Mouse (Mus musculus) forebrain, embryonic 12.5 days (tissue): ENCODE measurements around the gene Tbc1d22a. TPM values are rescaled to one million over a fixed set of nuclear protein-coding genes. Genes with fewer than 3 reads are reported as not detected.
"Not testable (repeated sequence)": the region's sequence is repeated elsewhere in the genome, so short reads cannot be mapped to it uniquely, and the experiment has no call there.

Experiments
- ATAC-seq: fragments of 200-750 bp; cut with Nextera tagmentation; 2 replicates; pipeline ENCODE4 v1.8.0; 2017; ENCODE audit warnings: moderate TSS enrichment; ENCODE audit not compliant: low FRiP score
- H3K27ac ChIP-seq: fragments of 300-500 bp; sonication (generic); 2 replicates; pipeline ENCODE4 v1.5.1; 2016; ENCODE audit warnings: mild to moderate bottlenecking
- H3K27me3 ChIP-seq: fragments of 300-500 bp; sonication (generic); 2 replicates; pipeline ENCODE4 v1.6.1; 2016; ENCODE audit warnings: mild to moderate bottlenecking
- H3K36me3 ChIP-seq: fragments of 300-500 bp; sonication (generic); replicated peaks from 2 replicates; pipeline ENCODE4 v1.6.1; 2016; ENCODE audit warnings: mild to moderate bottlenecking
- H3K4me1 ChIP-seq: fragments of 300-500 bp; sonication (generic); 2 replicates; pipeline ENCODE4 v1.6.1; 2016
- H3K4me2 ChIP-seq: fragments of 300-500 bp; sonication (generic); 2 replicates; pipeline ENCODE4 v1.6.1; 2016; ENCODE audit warnings: mild to moderate bottlenecking, moderate library complexity
- H3K4me3 ChIP-seq: fragments of 300-500 bp; sonication (generic); replicated peaks from 2 replicates; pipeline ENCODE4 v1.5.1; 2016; ENCODE audit warnings: mild to moderate bottlenecking
- H3K9ac ChIP-seq: fragments of 300-500 bp; sonication (generic); 2 replicates; pipeline ENCODE4 v1.6.1; 2016; ENCODE audit warnings: mild to moderate bottlenecking
- H3K9me3 ChIP-seq: fragments of 300-500 bp; sonication (generic); 2 replicates; pipeline ENCODE4 v1.6.1; 2016
- WGBS: fragments of 180-500 bp; shearing (Covaris S2); methylation state at CpG from one replicate; pipeline ENCODE4 v1.1.7; 2016; 5-methylcytosine and 5-hydroxymethylcytosine counted together
- polyA plus RNA-seq: library from polyadenylated mRNA; unstranded; fragments of >200 nt; fragmentation: Nextera tagmentation; extraction: Ambion mirVana; gene quantifications from 2 replicates; pipeline ENCODE4 v1.2.1, GENCODE M21; 2016

Tbc1d22a gene
- polyA plus RNA-seq, 1 experiment from 2014 or later: 9.1 TPM

DNA sequence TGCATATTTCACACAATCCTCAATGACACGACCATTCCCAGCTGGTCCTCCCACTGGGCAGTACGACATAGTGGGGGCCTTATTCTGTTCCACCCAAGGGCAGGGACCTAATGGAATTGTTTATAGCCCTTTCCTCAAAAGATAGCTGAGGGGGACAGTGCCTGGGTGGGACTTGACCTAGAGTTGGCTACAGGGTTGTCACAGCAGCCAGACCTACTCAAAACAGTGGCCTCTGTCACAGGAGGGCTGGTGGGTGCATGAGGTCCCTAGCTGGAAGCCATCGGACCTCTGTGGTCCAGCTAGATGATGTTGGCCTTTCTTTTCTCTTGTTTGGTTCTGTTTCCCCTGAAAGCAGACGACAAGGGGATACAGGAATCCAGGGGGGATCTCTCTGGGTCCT is 14.8 kb upstream of the Tbc1d22a start:
- no peak for ATAC-seq
- no peak overlapping the region for H3K4me2 ChIP-seq
- no peaks in the 10 kb centered on the region for H3K27me3 ChIP-seq
- peaks cover 5% of the 10 kb centered on the region; the same call in 1 of the 2 replicates for H3K4me1 ChIP-seq
- H3K9me3 ChIP-seq: no peaks in the 10 kb centered on the region
- H3K4me3 ChIP-seq: no peak overlapping the region
- H3K36me3 ChIP-seq: no peaks in the 10 kb centered on the region
- no peak overlapping the region for H3K27ac ChIP-seq
- H3K9ac ChIP-seq: no peak overlapping the region
- 69% methylated on average over 4 of the region's 4 CpGs for WGBS

DNA sequence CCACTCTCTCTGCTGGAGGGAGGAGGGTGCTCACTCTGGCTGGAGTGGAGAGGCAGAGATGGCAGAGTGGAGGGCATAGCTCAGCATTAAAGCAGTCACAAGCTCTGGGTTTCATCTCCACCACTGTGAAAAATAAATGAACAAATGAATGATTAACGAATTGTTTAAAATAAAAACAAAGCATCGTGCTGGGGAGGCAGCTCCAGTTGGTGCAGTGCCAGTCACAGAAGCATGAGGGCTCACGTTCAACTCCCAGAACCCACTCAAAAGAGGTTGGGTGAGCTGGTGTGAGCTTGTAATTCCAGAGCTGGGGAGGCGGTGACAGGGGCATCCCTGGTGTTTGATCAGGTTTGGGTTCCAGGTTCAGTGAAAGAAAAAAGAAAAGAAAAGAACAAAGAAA is 14.1 kb upstream of the Tbc1d22a start:
- Histone ChIP-seq H3K36me3 (no peaks in the 10 kb centered on the region), H3K4me3 (no peak overlapping the region), H3K27ac (no peak overlapping the region), H3K9ac (no peak overlapping the region), H3K4me1 (peaks cover 5% of the 10 kb centered on the region; the same call in 1 of the 2 replicates), H3K9me3 (no peaks in the 10 kb centered on the region), H3K4me2 (no peak overlapping the region), H3K27me3 (no peaks in the 10 kb centered on the region)
- ATAC-seq: no peak
- 53% methylated on average over 4 of the region's 4 CpGs for WGBS

DNA sequence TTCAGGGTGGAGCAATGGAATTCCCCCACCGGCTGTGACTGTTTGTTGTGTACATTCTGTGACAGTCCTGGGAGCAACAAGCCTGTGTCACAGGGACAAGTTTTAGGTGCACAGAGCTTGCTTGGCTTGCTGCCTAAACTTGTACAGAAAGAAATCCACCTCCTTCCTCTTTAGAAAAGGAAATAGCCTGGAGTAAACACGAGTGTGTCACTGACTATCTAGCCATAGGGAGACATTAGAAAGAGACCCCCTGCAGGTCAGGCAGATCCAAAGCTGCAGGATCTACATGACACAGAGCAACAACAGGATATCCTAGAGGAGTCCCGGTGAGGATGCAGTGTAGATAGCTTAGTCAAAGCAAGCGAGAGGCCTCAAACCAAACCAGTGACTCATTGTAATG is 13.2 kb upstream of the Tbc1d22a start:
- peaks cover 5% of the 10 kb centered on the region; the same call in 1 of the 2 replicates for H3K4me1 ChIP-seq
- no peaks in the 10 kb centered on the region for H3K27me3 ChIP-seq
- H3K4me2 ChIP-seq: no peak overlapping the region
- WGBS: 50% methylated on average over 4 of the region's 4 CpGs
- no peak overlapping the region for H3K9ac ChIP-seq
- no peak for ATAC-seq
- no peaks in the 10 kb centered on the region for H3K9me3 ChIP-seq
- H3K27ac ChIP-seq: no peak overlapping the region
- no peaks in the 10 kb centered on the region for H3K36me3 ChIP-seq
- H3K4me3 ChIP-seq: no peak overlapping the region

DNA sequence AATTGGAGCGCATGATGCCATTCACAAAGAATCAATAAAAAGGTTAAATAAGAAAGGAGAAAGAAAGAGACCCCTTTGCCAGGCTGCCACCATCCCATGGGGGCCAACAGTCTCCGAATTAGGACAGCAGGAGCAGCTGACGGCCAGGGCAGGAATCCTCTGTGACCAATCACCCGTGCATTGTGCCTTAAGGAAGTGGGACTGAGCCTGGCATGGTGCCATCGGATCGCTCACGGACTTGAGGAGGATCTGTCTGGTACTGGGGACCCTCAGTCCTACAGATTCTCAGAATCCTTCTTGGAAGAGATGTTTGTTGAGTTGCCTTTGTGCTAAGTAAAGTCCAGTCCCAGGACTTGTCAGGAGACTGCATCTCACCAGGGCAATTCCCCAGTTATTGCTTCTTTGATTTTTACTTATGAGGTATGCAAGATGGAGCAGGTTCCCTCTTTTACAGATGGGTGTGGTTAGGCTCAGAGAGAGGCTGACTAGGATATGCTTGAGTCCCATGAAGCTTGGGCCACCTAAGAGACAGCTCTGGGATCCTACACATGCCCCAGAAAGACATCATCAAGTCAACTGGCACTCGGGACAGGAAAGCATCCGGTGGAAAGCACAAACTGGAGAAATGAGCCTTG is 12.4 kb upstream of the Tbc1d22a start:
- H3K9ac ChIP-seq: no peak overlapping the region
- 0 out of 2 replicates have a peak overlapping the region, but pooled peaks have one; percentile 5 for H3K27ac ChIP-seq
- no peaks in the 10 kb centered on the region for H3K36me3 ChIP-seq
- H3K4me2 ChIP-seq: no peak overlapping the region
- ATAC-seq: no peak
- H3K27me3 ChIP-seq: no peaks in the 10 kb centered on the region
- H3K4me3 ChIP-seq: no peak overlapping the region
- 73% methylated on average over 9 of the region's 9 CpGs for WGBS
- no peaks in the 10 kb centered on the region for H3K9me3 ChIP-seq
- peaks cover 5% of the 10 kb centered on the region; the same call in 1 of the 2 replicates for H3K4me1 ChIP-seq

DNA sequence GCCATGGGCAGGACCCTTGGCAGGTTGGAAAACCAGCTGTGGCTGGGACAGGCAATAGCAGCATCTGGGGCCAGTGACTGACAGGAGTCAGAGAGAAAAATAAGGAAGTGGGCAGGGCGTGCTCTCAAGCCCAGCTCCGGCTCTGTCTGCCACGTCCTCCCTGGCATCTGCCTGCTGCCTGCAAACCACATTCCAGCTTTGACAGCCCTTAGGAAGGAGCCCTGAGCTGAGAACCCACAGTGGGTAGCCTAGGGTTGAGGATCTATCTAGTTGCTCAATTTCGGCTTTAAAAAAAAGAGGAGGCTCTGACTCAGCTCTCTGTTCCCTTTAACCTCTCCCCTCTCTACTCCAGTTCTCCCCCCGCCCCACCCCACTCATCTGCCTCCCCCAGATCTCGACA is 11.6 kb upstream of the Tbc1d22a start:
- no peak for ATAC-seq
- 70% methylated on average over 6 of the region's 6 CpGs for WGBS
- Histone ChIP-seq H3K4me3 (no peak overlapping the region), H3K4me1 (peaks cover 5% of the 10 kb centered on the region; the same call in 1 of the 2 replicates), H3K4me2 (no peak overlapping the region), H3K27me3 (no peaks in the 10 kb centered on the region), H3K27ac (no peak overlapping the region), H3K9me3 (no peaks in the 10 kb centered on the region), H3K9ac (no peak overlapping the region), H3K36me3 (no peaks in the 10 kb centered on the region)

DNA sequence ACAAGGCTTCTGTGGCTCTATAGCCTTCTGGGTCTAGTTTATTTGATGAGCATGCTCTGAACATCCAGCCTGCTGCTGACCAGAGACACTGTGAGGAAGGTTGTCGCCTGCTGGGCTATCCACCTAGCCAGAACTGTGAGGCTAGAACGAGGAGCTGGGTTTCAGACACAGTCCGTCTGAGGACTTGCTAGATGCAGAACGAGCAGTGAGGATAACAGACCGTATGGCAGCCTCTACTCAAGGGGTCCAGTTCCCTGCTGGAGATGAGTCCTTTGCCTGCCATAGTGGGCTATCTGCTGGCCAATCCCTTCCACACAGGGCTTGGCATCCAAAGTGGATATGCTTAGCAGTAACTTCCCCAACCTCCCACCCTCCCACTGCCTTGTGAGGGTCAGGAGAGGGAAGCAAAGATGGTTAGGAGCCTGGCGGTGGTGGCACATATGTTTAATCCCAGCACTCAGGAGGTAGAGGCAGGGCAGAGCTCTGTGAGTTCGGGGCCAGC is 10.9 kb upstream of the Tbc1d22a start:
- Histone ChIP-seq H3K9me3 (no peaks in the 10 kb centered on the region), H3K9ac (no peak overlapping the region), H3K4me2 (no peak overlapping the region), H3K4me1 (peaks cover 5% of the 10 kb centered on the region; the same call in 1 of the 2 replicates), H3K36me3 (no peaks in the 10 kb centered on the region), H3K27ac (no peak overlapping the region), H3K4me3 (no peak overlapping the region), H3K27me3 (no peaks in the 10 kb centered on the region)
- 80% methylated on average over 7 of the region's 7 CpGs for WGBS
- ATAC-seq: no peak

DNA sequence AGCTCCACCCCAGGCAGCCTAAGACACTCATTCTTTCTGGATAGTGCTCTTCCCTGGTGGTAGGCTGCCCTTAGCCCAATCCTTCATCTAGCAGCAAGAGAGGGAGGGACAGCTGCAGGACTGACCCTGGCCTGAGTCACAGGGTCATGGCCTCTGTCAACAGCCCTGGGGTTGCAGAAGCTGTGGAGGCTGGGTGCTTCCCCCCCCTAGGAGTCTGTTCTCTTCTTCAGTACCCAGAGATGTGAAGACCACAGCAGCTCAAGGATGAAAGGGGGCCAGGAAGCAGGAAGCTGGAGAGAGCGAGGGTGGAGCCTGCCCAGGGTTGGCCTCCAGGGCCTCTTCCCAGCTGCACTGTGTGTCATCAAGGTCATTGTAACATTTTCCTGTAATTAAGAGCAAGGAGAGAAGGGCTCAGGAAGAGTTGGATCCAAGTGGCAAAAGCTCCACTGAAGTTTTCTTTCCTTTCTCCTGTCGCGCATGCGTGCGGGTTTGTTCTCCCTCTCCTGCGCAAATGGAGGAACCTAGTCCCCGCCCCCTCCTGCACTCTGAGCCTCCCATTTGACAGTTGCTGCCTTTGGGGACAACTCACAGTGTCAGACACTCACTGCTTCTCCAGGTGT is 10.2 kb upstream of the Tbc1d22a start:
- no peak for ATAC-seq
- Histone ChIP-seq H3K9ac (no peak overlapping the region), H3K27me3 (no peaks in the 10 kb centered on the region), H3K36me3 (no peaks in the 10 kb centered on the region), H3K27ac (no peak overlapping the region), H3K4me2 (no peak overlapping the region), H3K4me3 (no peak overlapping the region), H3K9me3 (no peaks in the 10 kb centered on the region), H3K4me1 (peaks cover 5% of the 10 kb centered on the region; the same call in 1 of the 2 replicates)
- WGBS: 54% methylated on average over 7 of the region's 7 CpGs

DNA sequence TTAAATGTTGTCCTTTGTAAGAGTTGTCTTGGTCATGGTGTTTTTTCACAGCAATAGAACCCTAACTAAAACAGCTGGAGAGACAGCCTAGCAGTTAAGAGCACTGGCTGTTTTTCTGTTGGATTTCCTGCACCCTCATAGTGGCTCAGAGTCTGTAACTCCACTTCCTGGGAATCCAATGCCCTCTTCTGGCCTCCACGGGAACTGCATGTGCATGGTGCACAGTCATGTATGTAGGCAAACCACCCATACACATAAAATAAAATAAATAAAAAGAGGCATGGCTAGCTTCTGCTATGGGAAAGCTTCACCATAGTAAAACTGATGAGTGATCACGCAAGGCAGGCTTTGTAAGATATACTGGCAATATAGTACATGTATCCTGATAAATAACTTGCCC is 9.0 kb upstream of the Tbc1d22a start:
- no peak overlapping the region for H3K27ac ChIP-seq

DNA sequence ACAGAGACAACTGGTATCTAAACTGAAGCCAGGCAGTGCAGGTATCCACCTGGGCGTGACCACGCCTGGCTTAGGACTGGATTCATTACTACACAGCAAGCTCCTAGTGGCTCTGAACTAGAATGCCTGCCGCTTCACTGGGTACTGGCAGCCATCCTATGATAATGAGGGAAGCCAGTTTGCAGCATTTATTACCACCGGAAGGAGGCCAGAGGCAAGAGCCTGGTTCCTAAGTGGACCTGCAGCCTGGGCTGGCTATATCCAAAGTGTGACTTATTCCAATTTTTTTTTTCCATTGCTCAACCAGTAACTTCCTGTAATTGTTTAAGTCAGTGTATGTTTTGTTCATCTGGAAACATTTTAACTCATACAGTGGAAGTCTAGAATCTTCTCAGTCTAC is 7.9 kb upstream of the Tbc1d22a start:
- Histone ChIP-seq H3K4me1 (peaks cover 5% of the 10 kb centered on the region; the same call in 1 of the 2 replicates), H3K9ac (no peak overlapping the region), H3K9me3 (no peaks in the 10 kb centered on the region), H3K4me3 (no peak overlapping the region), H3K4me2 (no peak overlapping the region), H3K27ac (no peak overlapping the region), H3K36me3 (no peaks in the 10 kb centered on the region), H3K27me3 (no peaks in the 10 kb centered on the region)
- 75% methylated on average over 4 of the region's 4 CpGs for WGBS
- no peak for ATAC-seq

More for the DNA sequence above, 9.0 kb upstream of the Tbc1d22a start:
- H3K36me3 ChIP-seq: no peaks in the 10 kb centered on the region
- H3K9me3 ChIP-seq: no peaks in the 10 kb centered on the region
- ATAC-seq: no peak
- H3K4me2 ChIP-seq: no peak overlapping the region
- no peak overlapping the region for H3K9ac ChIP-seq
- H3K4me1 ChIP-seq: peaks cover 5% of the 10 kb centered on the region; the same call in 1 of the 2 replicates
- no peaks in the 10 kb centered on the region for H3K27me3 ChIP-seq
- no peak overlapping the region for H3K4me3 ChIP-seq
- 44% methylated on average over 2 of the region's 2 CpGs for WGBS

DNA sequence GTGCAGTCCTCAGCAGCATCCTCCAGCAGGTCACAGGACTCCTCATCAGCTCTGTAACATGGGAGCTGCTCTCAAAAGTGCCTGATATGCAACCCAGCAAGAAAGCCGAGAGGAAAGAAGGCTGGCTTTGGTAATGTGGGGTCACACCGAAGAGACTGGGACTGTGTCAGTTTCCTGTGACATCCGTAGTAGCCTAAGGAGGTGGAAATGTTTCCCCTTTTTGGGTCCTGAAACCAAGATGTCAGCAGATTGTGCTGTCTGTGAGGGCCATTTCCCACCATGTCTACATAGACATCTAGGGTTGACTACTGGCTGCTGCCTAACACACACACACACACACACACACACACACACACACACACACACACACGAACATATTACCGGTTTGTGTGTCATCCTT is 2.1 kb upstream of the Tbc1d22a start:
- 92% methylated on average over 5 of the region's 5 CpGs for WGBS
- not testable (repeated sequence) for ATAC-seq

DNA sequence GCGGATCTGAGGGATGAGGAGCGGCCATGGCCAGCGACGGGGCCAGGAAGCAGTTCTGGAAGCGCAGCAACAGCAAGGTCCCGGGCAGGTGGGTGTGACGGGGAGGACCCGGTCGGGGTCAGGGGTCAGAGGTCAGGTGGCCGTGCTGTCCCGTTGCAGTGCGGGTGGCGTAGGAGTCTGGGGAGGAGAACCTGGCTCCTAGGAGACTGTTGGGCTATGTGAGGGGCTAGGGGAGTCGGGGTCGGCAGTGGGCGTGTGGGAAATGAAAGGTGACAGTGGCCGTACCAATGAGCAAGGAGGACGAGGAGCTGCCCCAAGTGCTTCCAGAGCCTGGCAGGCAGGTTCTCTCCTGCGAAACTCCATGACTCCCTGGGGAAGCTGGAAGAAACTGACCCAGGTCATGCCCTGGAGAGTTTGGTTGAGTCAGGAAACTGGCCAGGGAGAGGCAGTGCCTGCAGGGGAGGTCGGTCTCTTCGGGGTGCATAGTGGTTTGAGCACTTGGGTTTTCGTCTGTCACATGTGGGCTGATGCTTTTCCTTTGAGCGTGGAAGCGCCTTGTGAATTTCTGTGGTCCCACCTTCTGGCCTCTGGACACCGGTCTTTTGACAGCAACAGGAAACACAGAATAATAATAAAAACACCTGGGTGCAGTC is 416 bp downstream of the Tbc1d22a start:
- Histone ChIP-seq H3K36me3 (no peaks in the 10 kb centered on the region), H3K4me3 (peak overlapping the region; percentile 78), H3K4me1 (peaks cover 19% of the 10 kb centered on the region), H3K27ac (peak overlapping the region; percentile 78), H3K27me3 (no peaks in the 10 kb centered on the region), H3K9me3 (no peaks in the 10 kb centered on the region), H3K4me2 (peak overlapping the region; percentile 99), H3K9ac (peak overlapping the region; percentile 86)
- ATAC-seq: peak; percentile 39; the same call in 1 of the 2 replicates
- WGBS: 17% methylated on average over 25 of the region's 25 CpGs

More for the DNA sequence above, 2.1 kb upstream of the Tbc1d22a start:
- not testable (repeated sequence) for H3K4me3 ChIP-seq, H3K36me3 ChIP-seq, H3K9ac ChIP-seq, H3K27me3 ChIP-seq, H3K27ac ChIP-seq, H3K9me3 ChIP-seq, H3K4me2 ChIP-seq
- H3K4me1 ChIP-seq: peaks cover 19% of the 10 kb centered on the region

DNA sequence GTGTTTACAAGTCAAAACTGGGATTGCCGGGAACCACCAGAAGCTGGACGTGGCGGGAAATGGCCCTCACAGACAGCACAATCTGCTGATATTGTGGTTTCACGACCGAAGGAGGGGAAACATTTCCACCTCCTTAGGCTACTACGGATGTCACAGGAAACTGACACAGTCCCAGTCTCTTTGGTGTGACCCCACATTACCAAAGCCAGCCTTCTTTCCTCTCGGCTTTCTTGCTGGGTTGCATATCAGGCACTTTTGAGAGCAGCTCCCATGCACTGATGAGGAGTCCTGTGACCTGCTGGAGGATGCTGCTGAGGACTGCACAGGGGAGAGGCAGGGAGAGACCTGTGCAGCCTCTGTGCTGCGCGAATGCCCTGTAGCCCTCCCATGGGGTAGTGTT is 2.4 kb downstream of the Tbc1d22a start:
- H3K4me1 ChIP-seq: peaks cover 19% of the 10 kb centered on the region
- H3K36me3 ChIP-seq, H3K4me3 ChIP-seq, H3K27ac ChIP-seq, H3K9ac ChIP-seq, H3K4me2 ChIP-seq, H3K27me3 ChIP-seq, ATAC-seq, H3K9me3 ChIP-seq: not testable (repeated sequence)
- WGBS: 85% methylated on average over 9 of the region's 9 CpGs
